ENCODE assay signal across 9 mouse cellular contexts in the genomic region with DNA sequence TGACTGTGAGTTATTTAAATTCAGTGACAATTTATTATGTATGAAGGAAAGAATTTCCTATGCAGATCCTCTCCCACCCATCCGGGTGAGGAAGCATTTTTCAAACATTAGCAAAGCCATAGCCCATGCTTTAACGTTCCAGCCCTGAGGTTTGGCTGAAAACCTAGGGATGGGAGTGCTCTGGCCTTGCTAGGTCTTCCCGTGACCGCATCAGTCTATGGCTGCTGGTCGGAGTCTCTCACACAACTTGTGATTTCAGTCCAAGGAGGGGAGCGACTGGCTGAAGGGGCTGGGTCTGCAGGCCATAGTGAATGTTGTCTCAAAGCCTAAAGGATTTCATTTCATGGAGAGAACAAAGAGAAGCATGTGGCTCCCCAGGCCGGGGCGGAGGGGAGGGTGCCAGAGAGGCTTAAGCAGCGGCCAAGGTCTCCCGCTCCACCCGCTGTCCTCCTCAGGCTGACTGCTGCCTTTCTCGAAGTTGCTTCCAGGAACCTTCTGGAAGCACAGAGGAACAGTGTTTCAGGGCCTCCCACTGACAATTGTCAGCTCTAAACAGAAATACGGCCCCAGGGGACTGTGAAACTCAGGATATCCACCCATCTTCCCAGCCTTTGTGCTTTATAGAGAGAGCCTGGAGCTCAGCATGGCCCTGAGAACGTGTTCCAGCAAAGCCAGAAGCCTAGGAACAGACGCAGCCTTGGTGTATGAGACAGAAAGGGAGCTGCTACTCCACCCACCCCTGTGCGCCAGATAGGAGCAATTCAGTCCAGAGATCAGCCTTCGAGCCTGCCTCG. TPM values are rescaled to one million over a fixed set of nuclear protein-coding genes. Genes with fewer than 3 reads are reported as not detected.
A peak's percentile ranks its signal among the peaks of the same experiment; 100 is the strongest.
DNase-seq lines count a peak whose midpoint lies in the region; ATAC-seq and TF ChIP-seq lines count a peak whose summit lies in the region.
"Had no signal": no experiment of that assay in that cellular context is flagged by ENCODE, and none has a peak within 500 bp of the region (broad histone marks: within the 10 kb centered on the region; RNA-seq: fewer than 3 reads in every experiment).

No protein-coding gene starts in this region.

- H3K4me1 ChIP-seq in embryonic facial prominence, embryonic 13.5 days = peaks cover 24% of the 10 kb centered on the region
- H3K4me1 ChIP-seq in heart, embryonic 16.5 days (ENCODE audit: control insufficient read depth, insufficient read depth, low read length) = peaks cover 28% of the 10 kb centered on the region
- peaks cover 21% of the 10 kb centered on the region; the same call in 1 of the 2 replicates for H3K4me1 ChIP-seq in midbrain, postnatal 0 days (ENCODE audit: insufficient read depth, low read length)

- peaks cover 37% of the 10 kb centered on the region for H3K36me3 ChIP-seq in embryonic facial prominence, embryonic 13.5 days
- H3K36me3 ChIP-seq in heart, embryonic 16.5 days (ENCODE audit: control insufficient read depth, insufficient read depth) = no peaks in the 10 kb centered on the region
- H3K36me3 ChIP-seq in midbrain, postnatal 0 days (ENCODE audit: insufficient read depth, low read length) = no peaks in the 10 kb centered on the region

- TF ChIP-seq CTCF in midbrain, postnatal 0 days (IDR thresholded peaks at IDR 0.05) = no peak

- ATAC-seq in embryonic facial prominence, embryonic 13.5 days (ENCODE audit: insufficient number of reproducible peaks, insufficient read depth, low FRiP score, low TSS enrichment, low read depth) = no peak
- ATAC-seq in heart, embryonic 16.5 days (replicated peaks; ENCODE audit: extremely low read depth, insufficient read depth, low FRiP score) = no peak
- ATAC-seq in midbrain, postnatal 0 days (ENCODE audit: low FRiP score) = peak; percentile 51

- WGBS in embryonic facial prominence, embryonic 13.5 days = 42% methylated on average over 18 of the region's 18 CpGs
- WGBS in heart, embryonic 16.5 days = 56% methylated on average over 18 of the region's 18 CpGs
- 21% methylated on average over 18 of the region's 18 CpGs for whole genome bisulfite sequencing in midbrain, postnatal 0 days

- no peak overlapping the region for H3K4me3 ChIP-seq in embryonic facial prominence, embryonic 13.5 days
- H3K4me3 ChIP-seq in heart, embryonic 16.5 days (ENCODE audit: low read length) = no peak overlapping the region
- no peak overlapping the region for H3K4me3 ChIP-seq in midbrain, postnatal 0 days (ENCODE audit: low read depth, low read length)

- no peaks in the 10 kb centered on the region for H3K9me3 ChIP-seq in embryonic facial prominence, embryonic 13.5 days
- no peaks in the 10 kb centered on the region for H3K9me3 ChIP-seq in heart, embryonic 16.5 days (replicated peaks; ENCODE audit: control insufficient read depth, low read length)
- H3K9me3 ChIP-seq in midbrain, postnatal 0 days (ENCODE audit: low read length) = no peaks in the 10 kb centered on the region

- H3K27ac ChIP-seq in embryonic facial prominence, embryonic 13.5 days = peak overlapping the region; percentile 71
- peak overlapping the region; percentile 76 for H3K27ac ChIP-seq in heart, embryonic 16.5 days (ENCODE audit: low read length)
- H3K27ac ChIP-seq in midbrain, postnatal 0 days (ENCODE audit: low read depth, low read length) = peak overlapping the region; percentile 65

- peak overlapping the region; percentile 41; the same call in 1 of the 2 replicates for H3K9ac ChIP-seq in embryonic facial prominence, embryonic 13.5 days
- peak overlapping the region; percentile 26; the same call in 1 of the 2 replicates for H3K9ac ChIP-seq in heart, embryonic 16.5 days (ENCODE audit: low read length)
- H3K9ac ChIP-seq in midbrain, postnatal 0 days (replicated peaks; ENCODE audit: low read length, poor library complexity, severe bottlenecking) = 0 out of 2 replicates have a peak overlapping the region, but pooled peaks have one; percentile 29

- no peaks in the 10 kb centered on the region for H3K27me3 ChIP-seq in embryonic facial prominence, embryonic 13.5 days
- no peaks in the 10 kb centered on the region for H3K27me3 ChIP-seq in heart, embryonic 16.5 days (ENCODE audit: control insufficient read depth, insufficient read depth, low read length)
- no peaks in the 10 kb centered on the region for H3K27me3 ChIP-seq in midbrain, postnatal 0 days (ENCODE audit: insufficient read depth, low read length)

- DNase-seq in right cerebral cortex, postnatal 10 days (ENCODE audit: low spot score in 2 of 2) = peak; percentile 47 to 51
- DNase-seq in right cerebral cortex, postnatal 14 days = no peak
- DNase-seq in kidney, postnatal 4 days = peak; percentile 60 to 63
- DNase-seq in midbrain, postnatal 0 days (ENCODE audit: low spot score) = peak; percentile 73
- no peak for DNase-seq in T-cell, adult 2 months (ENCODE audit: low spot score)
- DNase-seq in layer of hippocampus, postnatal 36 days = no peak

- no peak overlapping the region for H3K4me2 ChIP-seq in embryonic facial prominence, embryonic 13.5 days
- peak overlapping the region; percentile 7; the same call in 1 of the 2 replicates for H3K4me2 ChIP-seq in heart, embryonic 16.5 days (ENCODE audit: low read depth, low read length)
- H3K4me2 ChIP-seq in midbrain, postnatal 0 days (ENCODE audit: low read depth, low read length, poor library complexity, severe bottlenecking) = peak overlapping the region; percentile 22; the same call in 1 of the 2 replicates

RNA-seq across cellular contexts. Expression of a gene that starts 38.6 kb away (rescaled TPM):
- not detected in 2 replicates for polyA plus RNA-seq in embryonic facial prominence, embryonic 13.5 days (2015; fragmentation: Nextera tagmentation; extraction: Ambion mirVana)
- not detected in 2 replicates for polyA plus RNA-seq in heart, embryonic 16.5 days (2015; fragmentation: Nextera tagmentation; extraction: Ambion mirVana)
- total RNA-seq in midbrain, postnatal 0 days (2014; rRNA removed) = not detected in 2 replicates
- not detected in 2 replicates for polyA plus RNA-seq in midbrain, postnatal 0 days (2015; fragmentation: Nextera tagmentation; extraction: Ambion mirVana)
- total RNA-seq in layer of hippocampus, postnatal 36 days (2021) = 1 to 10 TPM in 1 of 2 experiments, under 1 TPM in 1; 0.43 to 4.5 TPM
- total RNA-seq: liver, adult 2 months had no signal
- polyA plus RNA-seq: liver, adult 2 months had no signal

RNA-seq across cellular contexts. Expression of a gene that starts 42.1 kb away (rescaled TPM):
- polyA plus RNA-seq in embryonic facial prominence, embryonic 13.5 days (2015; fragmentation: Nextera tagmentation; extraction: Ambion mirVana) = 24.4 and 26.0 TPM in 2 replicates
- 13.0 and 13.7 TPM in 2 replicates for polyA plus RNA-seq in heart, embryonic 16.5 days (2015; fragmentation: Nextera tagmentation; extraction: Ambion mirVana)
- 11.3 and 19.4 TPM in 2 replicates for total RNA-seq in midbrain, postnatal 0 days (2014; rRNA removed)
- 6.7 and 11.7 TPM in 2 replicates for polyA plus RNA-seq in midbrain, postnatal 0 days (2015; fragmentation: Nextera tagmentation; extraction: Ambion mirVana)
- 10 to 100 TPM; 13.4 to 13.9 TPM for total RNA-seq in layer of hippocampus, postnatal 36 days (2021)

RNA-seq across cellular contexts. Expression of a gene that starts 50.9 kb away (rescaled TPM):
- 25.3 TPM in 2 replicates for polyA plus RNA-seq in embryonic facial prominence, embryonic 13.5 days (2015; fragmentation: Nextera tagmentation; extraction: Ambion mirVana)
- 19.4 and 24.4 TPM in 2 replicates for polyA plus RNA-seq in heart, embryonic 16.5 days (2015; fragmentation: Nextera tagmentation; extraction: Ambion mirVana)
- 7.7 and 8.4 TPM in 2 replicates for total RNA-seq in midbrain, postnatal 0 days (2014; rRNA removed)
- polyA plus RNA-seq in midbrain, postnatal 0 days (2015; fragmentation: Nextera tagmentation; extraction: Ambion mirVana) = 3.1 and 3.8 TPM in 2 replicates
- 10 to 100 TPM; 45.5 to 46.1 TPM for total RNA-seq in layer of hippocampus, postnatal 36 days (2021)

Comparison
In these comparisons a context has a peak if more than half of its experiments do, and no peak if none do; other contexts are left out.
1. DNase-seq: peak in right cerebral cortex, postnatal 10 days (2 of 2), kidney, postnatal 4 days (2 of 2) and midbrain, postnatal 0 days (single experiment); none in right cerebral cortex, postnatal 14 days (single experiment), T-cell, adult 2 months (single experiment) and layer of hippocampus, postnatal 36 days (0 of 2).
2. Peak in every context shown above with its lines, with median percentiles within 50 percentile points of each other: H3K27ac ChIP-seq and H3K9ac ChIP-seq.